Mouse (Mus musculus) Patski (cell line): ENCODE data around the gene BC117090. TPM values are rescaled to one million over a fixed set of nuclear protein-coding genes. Genes with fewer than 3 reads are reported as not detected.
"Not testable (repeated sequence)": the region's sequence is repeated elsewhere in the genome, so short reads cannot be mapped to it uniquely, and the experiment has no call there.

Experiments
- ATAC-seq: fragments of 100-300 bp; one replicate; pipeline ENCODE4 v1.8.0; 2021
- CTCF ChIA-PET: fragments of 350-600 bp; sonication (Branson Sonifier 250); formaldehyde crosslinking; loops from one replicate; lab custom pipeline; 2022; ENCODE audit warnings: inconsistent platforms; lab: Charles Lee
- POLR2A ChIA-PET: fragments of 350-600 bp; sonication (Branson Sonifier 250); formaldehyde crosslinking; loops from one replicate; lab custom pipeline; 2022; ENCODE audit warnings: antibody characterized with exemption, inconsistent platforms; lab: Charles Lee
- DNase-seq: peaks from one replicate; pipeline ENCODE4 v3.0.0-alpha.2; 2011; ENCODE audit warnings: low read depth, low spot score
- H3K27me3 ChIP-seq: fragments of 371-371 bp; one replicate; pipeline ENCODE4 v1.5.1; 2021
- CTCF ChIP-seq: fragments of 100-300 bp; IDR thresholded peaks from one replicate; pipeline ENCODE4 v1.5.1; 2021
- in situ Hi-C: fragments of 300-500 bp; cut with MboI; formaldehyde crosslinking; loops from 3 replicates; pipeline ENCODE4 v1.11.1; 2018; ENCODE audit warnings: low pct_unique_long_range_greater_than_20kb, mixed read lengths
- polyA plus RNA-seq: library from polyadenylated mRNA; unstranded; gene quantifications from one replicate; pipeline ENCODE4 v1.2.3, GENCODE M21; 2021

BC117090 gene
- not detected for polyA plus RNA-seq

DNA sequence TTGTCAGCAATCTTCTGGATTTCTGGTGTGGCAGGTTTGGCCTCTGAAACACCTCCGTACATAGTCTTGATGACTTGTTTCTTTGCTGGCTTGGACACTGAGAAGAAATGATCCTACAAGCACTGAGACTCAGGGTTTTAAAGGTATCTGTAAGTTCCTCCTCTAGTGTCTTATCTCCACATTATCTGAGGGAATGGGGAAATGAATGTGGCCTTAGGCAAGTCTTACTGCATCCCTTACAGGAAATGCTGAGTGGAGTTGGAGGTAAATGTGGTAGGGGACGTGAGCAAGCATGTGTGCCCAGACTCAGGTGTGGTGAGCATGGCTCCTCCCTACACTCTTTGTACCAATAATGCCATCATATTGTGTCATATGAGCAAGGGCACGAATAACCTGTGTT is at the start of gene BC117090:
BC117090 (minus strand) TSS at position 101 of the 400 bp plus-strand sequence.
- ChIA-PET POLR2A (no interaction called here), CTCF (no interaction called here)
- DNase-seq (no peak), ATAC-seq (no peak)
- no peaks in the 10 kb centered on the region for H3K27me3 ChIP-seq
- in situ Hi-C loops: loop anchor here (10.0 to 25.0 kb wide), 2 partner anchors 99 to 772 kb away; no protein-coding TSS in a partner anchor
- no peak for TF ChIP-seq CTCF

DNA sequence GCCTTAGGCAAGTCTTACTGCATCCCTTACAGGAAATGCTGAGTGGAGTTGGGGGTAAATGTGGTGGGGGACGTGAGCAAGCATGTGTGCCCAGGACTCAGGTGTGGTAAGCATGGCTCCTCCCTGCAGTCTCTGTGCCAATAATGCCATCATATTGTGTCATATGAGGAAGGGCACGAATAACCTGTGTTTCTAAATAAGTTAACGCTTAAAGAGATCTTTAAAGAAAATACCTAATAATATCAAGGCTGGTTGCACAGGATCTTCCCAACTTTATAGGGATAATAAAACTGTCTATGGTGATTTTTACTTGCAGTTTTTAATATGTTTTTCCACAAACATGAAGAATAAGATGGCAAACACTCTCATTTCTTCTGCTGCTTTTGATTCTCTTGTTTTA is 33.5 kb upstream of the BC117090 start, which contains the start of gene BC100530:
BC100530 (minus strand) TSS at position 101 of the 400 bp plus-strand sequence.
- in situ Hi-C loops, POLR2A ChIA-PET: not testable (repeated sequence)

DNA sequence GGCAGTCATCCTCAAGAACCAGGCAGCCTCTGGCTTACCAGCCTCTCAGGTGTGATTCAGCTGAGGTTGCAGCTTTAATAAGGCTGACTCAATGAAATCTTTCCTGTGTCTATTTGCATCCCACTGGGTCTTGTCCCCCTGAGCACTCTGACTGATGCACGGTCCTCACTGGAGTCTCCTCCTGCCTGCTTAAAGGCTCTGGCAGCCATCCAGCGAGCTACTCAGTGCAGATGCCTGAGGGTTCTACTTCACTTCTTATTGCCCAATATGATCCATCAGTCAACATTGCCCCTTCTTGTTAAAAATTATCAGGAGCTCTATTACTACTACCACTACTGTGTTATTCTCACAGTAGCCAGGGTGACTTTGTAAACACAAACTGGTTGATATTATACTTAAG is 3.0 kb upstream of the BC117090 start:
- ChIA-PET CTCF (interaction anchor here (1.3 kb wide), 1 partner anchor 15 kb away, joined by 3 read pairs; no protein-coding TSS in a partner anchor), POLR2A (no interaction called here)
- DNase-seq: no peak
- ATAC-seq: no peak
- in situ Hi-C loops: loop anchor here (10.0 to 25.0 kb wide), 2 partner anchors 102 to 775 kb away; no protein-coding TSS in a partner anchor
- H3K27me3 ChIP-seq: no peaks in the 10 kb centered on the region
- TF ChIP-seq CTCF: no peak

More for the DNA sequence above, 33.5 kb upstream of the BC117090 start, which contains the start of gene BC100530:
- CTCF ChIA-PET, DNase-seq, H3K27me3 ChIP-seq, ATAC-seq: not testable (repeated sequence)

- ATAC-seq: no peak
- in situ Hi-C loops: no loop called here
- H3K27me3 ChIP-seq: no peaks in the 10 kb centered on the region
- DNase-seq: no peak
- TF ChIP-seq CTCF: no peak
- CTCF ChIA-PET: no interaction called here
- POLR2A ChIA-PET: no interaction called here
Measured at GRCm38 (mm10) chr16:36319286-36319685, 14.8 kb downstream of the BC117090 start.

- CTCF ChIA-PET, DNase-seq, POLR2A ChIA-PET, in situ Hi-C loops, ATAC-seq, H3K27me3 ChIP-seq: not testable (repeated sequence)
Measured at GRCm38 (mm10) chr16:36316111-36316510, 18.0 kb downstream of the BC117090 start.

DNA sequence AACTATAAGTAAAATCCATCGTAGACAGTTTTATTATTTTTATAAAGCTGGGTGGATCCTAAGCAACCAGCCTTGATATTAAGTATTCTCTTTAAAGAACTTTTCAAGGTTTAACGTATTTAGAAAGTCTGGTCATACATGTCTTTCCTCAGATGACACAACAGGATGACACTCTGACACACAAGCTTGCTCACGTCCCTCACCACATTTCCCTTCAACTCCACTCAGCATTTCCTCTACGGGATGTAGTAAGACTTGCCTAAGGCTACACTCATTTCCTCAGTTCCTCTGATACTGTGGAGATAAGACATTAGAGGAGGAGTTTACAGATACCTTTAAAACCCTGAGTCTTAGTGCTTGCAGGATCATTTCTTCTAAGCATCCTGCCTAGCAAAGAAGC is 26.5 kb downstream of the BC117090 start:
- in situ Hi-C loops: no loop called here
- ATAC-seq (no peak), DNase-seq (no peak)
- no peak for TF ChIP-seq CTCF
- CTCF ChIA-PET: no interaction called here
- no peaks in the 10 kb centered on the region for H3K27me3 ChIP-seq
- POLR2A ChIA-PET: no interaction called here

- ChIA-PET CTCF (no interaction called here), POLR2A (no interaction called here)
- no peak for TF ChIP-seq CTCF
- H3K27me3 ChIP-seq: no peaks in the 10 kb centered on the region
- DNase-seq (no peak), ATAC-seq (no peak)
- in situ Hi-C loops: no loop called here
Measured at GRCm38 (mm10) chr16:36289140-36289539, 45.0 kb downstream of the BC117090 start.

DNA sequence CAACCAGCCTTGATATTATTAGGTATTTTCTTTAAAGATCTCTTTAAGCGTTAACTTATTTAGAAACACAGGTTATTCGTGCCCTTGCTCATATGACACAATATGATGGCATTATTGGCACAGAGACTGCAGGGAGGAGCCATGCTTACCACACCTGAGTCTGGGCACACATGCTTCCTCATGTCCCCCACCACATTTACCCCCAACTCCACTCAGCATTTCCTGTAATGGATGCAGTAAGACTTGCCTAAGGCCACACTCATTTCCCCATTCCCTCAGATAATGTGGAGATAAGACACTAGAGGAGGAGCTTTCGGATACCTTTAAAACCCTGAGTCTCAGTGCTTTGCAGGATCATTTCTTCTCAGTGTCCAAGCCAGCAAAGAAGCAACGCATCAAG is 57.3 kb downstream of the BC117090 start, which contains the start of gene Stfa1:
Stfa1 (plus strand) TSS at position 156 of the 400 bp plus-strand sequence.
- CTCF ChIA-PET, H3K27me3 ChIP-seq, DNase-seq, in situ Hi-C loops, POLR2A ChIA-PET, ATAC-seq: not testable (repeated sequence)

Other genes with a start within 250 kb of the BC117090 start
- gene Csta1, start 203.1 kb downstream of the BC117090 start, polyA plus RNA-seq: 0.03 TPM
- gene Stfa2l1, start 177.5 kb downstream of the BC117090 start, polyA plus RNA-seq: not detected
- not detected for gene Gm5483, start 150.1 kb downstream of the BC117090 start, polyA plus RNA-seq
- gene Gm5416, start 123.9 kb downstream of the BC117090 start, polyA plus RNA-seq: not detected
- gene 2010005H15Rik, start 112.9 kb downstream of the BC117090 start, polyA plus RNA-seq: not detected
- gene Stfa1, start 57.4 kb downstream of the BC117090 start, polyA plus RNA-seq: not detected
- not detected for gene BC100530, start 33.4 kb upstream of the BC117090 start, polyA plus RNA-seq
- gene Stfa2, start 74.1 kb upstream of the BC117090 start, polyA plus RNA-seq: not detected
- gene Stfa3, start 121.1 kb upstream of the BC117090 start, polyA plus RNA-seq: not detected
- gene Casr, start 227.8 kb upstream of the BC117090 start, polyA plus RNA-seq: 0.01 TPM